Mouse (Mus musculus): ENCODE data around the gene Sft2d1. TPM values are rescaled to one million over a fixed set of nuclear protein-coding genes. Genes with fewer than 3 reads are reported as not detected.

Gene Sft2d1
- polyA plus RNA-seq, 1 experiment = not detected

- 0 out of 2 replicates have a peak overlapping the region, but pooled peaks have one; percentile 10 for H3K27ac ChIP-seq (ENCODE audit: insufficient read depth, low read depth, low read length)
Measured at GRCm38 (mm10) chr17:8341360-8341963, 30.6 kb downstream of the Sft2d1 start.

GRCm38 (mm10) chr17:8342706-8343105, 31.8 kb downstream of the Sft2d1 start:
- TF ChIP-seq CTCF (IDR thresholded peaks at IDR 0.05; ENCODE audit: insufficient read depth, low read depth, low read length) (no peak), POLR2A (IDR thresholded peaks at IDR 0.05; ENCODE audit: insufficient read depth, low read depth, low read length) (no peak)
- H3K4me1 ChIP-seq (ENCODE audit: control insufficient read depth, insufficient read depth, low read length) = peaks cover 21% of the 10 kb centered on the region
- 48% methylated on average over 5 of the region's 5 CpGs for WGBS
- H3K4me3 ChIP-seq (ENCODE audit: insufficient read depth, low read depth, low read length) = no peak overlapping the region
- no peak overlapping the region for H3K27ac ChIP-seq (ENCODE audit: insufficient read depth, low read depth, low read length)

More at GRCm38 (mm10) chr17:8341360-8341963, 30.6 kb downstream of the Sft2d1 start:
- peaks cover 21% of the 10 kb centered on the region for H3K4me1 ChIP-seq (ENCODE audit: control insufficient read depth, insufficient read depth, low read length)
- peak overlapping the region; percentile 61 for H3K4me3 ChIP-seq (ENCODE audit: insufficient read depth, low read depth, low read length)
- TF ChIP-seq CTCF (IDR thresholded peaks at IDR 0.05; ENCODE audit: insufficient read depth, low read depth, low read length) (no peak), POLR2A (IDR thresholded peaks at IDR 0.05; ENCODE audit: insufficient read depth, low read depth, low read length) (no peak)
- 9% methylated on average over 45 of the region's 46 CpGs for WGBS

GRCm38 (mm10) chr17:8343416-8343815, 32.5 kb downstream of the Sft2d1 start:
- WGBS = 66% methylated on average over 6 of the region's 6 CpGs
- no peak overlapping the region for H3K27ac ChIP-seq (ENCODE audit: insufficient read depth, low read depth, low read length)
- H3K4me1 ChIP-seq (ENCODE audit: control insufficient read depth, insufficient read depth, low read length) = peaks cover 21% of the 10 kb centered on the region
- H3K4me3 ChIP-seq (ENCODE audit: insufficient read depth, low read depth, low read length) = no peak overlapping the region
- TF ChIP-seq CTCF (IDR thresholded peaks at IDR 0.05; ENCODE audit: insufficient read depth, low read depth, low read length) = no peak
- no peak for TF ChIP-seq POLR2A (IDR thresholded peaks at IDR 0.05; ENCODE audit: insufficient read depth, low read depth, low read length)

- 48% methylated on average over 5 of the region's 5 CpGs for WGBS
- no peak overlapping the region for H3K27ac ChIP-seq (ENCODE audit: insufficient read depth, low read depth, low read length)
- H3K4me3 ChIP-seq (ENCODE audit: insufficient read depth, low read depth, low read length) = no peak overlapping the region
- TF ChIP-seq CTCF (IDR thresholded peaks at IDR 0.05; ENCODE audit: insufficient read depth, low read depth, low read length) (no peak), POLR2A (IDR thresholded peaks at IDR 0.05; ENCODE audit: insufficient read depth, low read depth, low read length) (no peak)
- no peaks in the 10 kb centered on the region for H3K4me1 ChIP-seq (ENCODE audit: control insufficient read depth, insufficient read depth, low read length)
Measured at GRCm38 (mm10) chr17:8347765-8348285, 36.9 kb downstream of the Sft2d1 start.

- 83% methylated on average over 4 of the region's 4 CpGs for WGBS
- Histone ChIP-seq H3K4me3 (ENCODE audit: insufficient read depth, low read depth, low read length) (no peak overlapping the region), H3K27ac (ENCODE audit: insufficient read depth, low read depth, low read length) (no peak overlapping the region), H3K4me1 (ENCODE audit: control insufficient read depth, insufficient read depth, low read length) (no peaks in the 10 kb centered on the region)
- TF ChIP-seq CTCF (IDR thresholded peaks at IDR 0.05; ENCODE audit: insufficient read depth, low read depth, low read length) = no peak
Measured at GRCm38 (mm10) chr17:8348941-8349340, 38.0 kb downstream of the Sft2d1 start.

GRCm38 (mm10) chr17:8351088-8351487, 40.2 kb downstream of the Sft2d1 start:
- TF ChIP-seq POLR2A (IDR thresholded peaks at IDR 0.05; ENCODE audit: insufficient read depth, low read depth, low read length) (no peak), CTCF (IDR thresholded peaks at IDR 0.05; ENCODE audit: insufficient read depth, low read depth, low read length) (no peak)
- H3K4me3 ChIP-seq (ENCODE audit: insufficient read depth, low read depth, low read length) = no peak overlapping the region
- WGBS = 49% methylated on average over 7 of the region's 7 CpGs
- H3K27ac ChIP-seq (ENCODE audit: insufficient read depth, low read depth, low read length) = no peak overlapping the region
- H3K4me1 ChIP-seq (ENCODE audit: control insufficient read depth, insufficient read depth, low read length) = no peaks in the 10 kb centered on the region

GRCm38 (mm10) chr17:8355692-8356091, 44.8 kb downstream of the Sft2d1 start, which contains the start of gene T2:
Gene T2 (plus strand): TSS chr17:8355992.
- WGBS = 83% methylated on average over 6 of the region's 6 CpGs
- H3K4me1 ChIP-seq (ENCODE audit: control insufficient read depth, insufficient read depth, low read length) = no peaks in the 10 kb centered on the region
- no peak within 1 kb of the TSS for H3K27ac ChIP-seq (ENCODE audit: insufficient read depth, low read depth, low read length)
- TF ChIP-seq POLR2A (IDR thresholded peaks at IDR 0.05; ENCODE audit: insufficient read depth, low read depth, low read length) (no peak), CTCF (IDR thresholded peaks at IDR 0.05; ENCODE audit: insufficient read depth, low read depth, low read length) (no peak)
- no peak within 1 kb of the TSS for H3K4me3 ChIP-seq (ENCODE audit: insufficient read depth, low read depth, low read length)

- H3K27ac ChIP-seq (ENCODE audit: insufficient read depth, low read depth, low read length) = no peak overlapping the region
- WGBS = 94% methylated on average over 6 of the region's 6 CpGs
- TF ChIP-seq CTCF (IDR thresholded peaks at IDR 0.05; ENCODE audit: insufficient read depth, low read depth, low read length) (no peak), POLR2A (IDR thresholded peaks at IDR 0.05; ENCODE audit: insufficient read depth, low read depth, low read length) (no peak)
- H3K4me3 ChIP-seq (ENCODE audit: insufficient read depth, low read depth, low read length) = no peak overlapping the region
- H3K4me1 ChIP-seq (ENCODE audit: control insufficient read depth, insufficient read depth, low read length) = no peaks in the 10 kb centered on the region
Measured at GRCm38 (mm10) chr17:8357498-8357897, 46.6 kb downstream of the Sft2d1 start.

- WGBS = 94% methylated on average over 5 of the region's 5 CpGs
- no peak overlapping the region for H3K4me3 ChIP-seq (ENCODE audit: insufficient read depth, low read depth, low read length)
- no peaks in the 10 kb centered on the region for H3K4me1 ChIP-seq (ENCODE audit: control insufficient read depth, insufficient read depth, low read length)
- no peak overlapping the region for H3K27ac ChIP-seq (ENCODE audit: insufficient read depth, low read depth, low read length)
- TF ChIP-seq POLR2A (IDR thresholded peaks at IDR 0.05; ENCODE audit: insufficient read depth, low read depth, low read length) (no peak), CTCF (IDR thresholded peaks at IDR 0.05; ENCODE audit: insufficient read depth, low read depth, low read length) (no peak)
Measured at GRCm38 (mm10) chr17:8360876-8361275, 50.0 kb downstream of the Sft2d1 start.

Data from olfactory bulb, adult 2 months (tissue).